Mouse (Mus musculus): ENCODE results near the gene Hoxd11. TPM values are rescaled to one million over a fixed set of nuclear protein-coding genes. Genes with fewer than 3 reads are reported as not detected.

Gene Hoxd11
- polyA plus RNA-seq, 1 experiment from 2014 or later: 10.3 TPM

DNA sequence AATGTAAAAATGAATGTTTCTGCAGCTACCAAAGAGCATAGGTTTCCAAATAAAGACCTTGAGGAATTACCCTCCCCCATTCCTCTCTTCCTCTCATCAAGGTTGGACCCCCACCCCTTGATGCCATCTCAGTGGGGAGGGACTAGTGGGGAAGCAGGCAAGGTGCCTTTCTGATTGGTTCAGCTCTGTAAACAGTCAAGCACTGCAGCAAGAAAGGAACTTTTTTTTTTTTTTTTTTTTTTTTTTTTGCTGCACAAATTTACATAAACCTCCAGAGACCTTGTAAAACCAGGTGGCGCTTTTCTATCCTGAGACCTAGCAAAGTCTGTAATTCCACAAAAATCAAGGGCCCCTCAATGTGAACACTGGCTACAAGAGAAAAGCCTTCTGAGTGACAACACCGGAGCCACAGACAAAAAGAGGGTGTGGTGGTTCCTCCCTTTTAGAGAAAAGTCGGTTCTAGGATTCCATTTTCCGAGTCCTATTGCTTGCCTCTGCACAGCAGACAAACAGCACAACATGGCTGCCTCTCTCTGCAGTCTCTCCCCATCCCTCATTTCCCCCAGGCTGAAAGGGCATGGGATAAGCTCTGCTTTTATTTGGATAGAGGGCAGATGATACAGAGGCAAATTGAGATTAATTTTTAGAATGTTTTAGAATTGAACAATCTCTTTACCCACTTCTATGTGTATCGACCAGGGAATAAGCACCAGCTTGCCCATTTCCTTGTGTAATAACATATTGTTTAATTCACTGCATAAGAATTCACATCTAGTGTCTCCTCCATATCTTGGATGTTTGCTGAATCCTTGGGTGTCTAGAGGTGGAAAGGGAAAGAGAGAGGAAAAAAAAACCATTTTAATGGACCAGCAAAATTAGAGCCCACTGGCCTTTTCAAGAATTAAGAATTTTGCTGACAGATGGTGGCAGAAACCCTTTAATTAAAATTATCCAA lies 30.4 kb downstream of the Hoxd11 start:
- peaks cover 25% of the 10 kb centered on the region for H3K4me1 ChIP-seq
- WGBS: 15% methylated on average over 5 of the region's 5 CpGs
- H3K4me2 ChIP-seq: no peak overlapping the region
- no peak overlapping the region for H3K9ac ChIP-seq
- no peak overlapping the region for H3K4me3 ChIP-seq
- no peak for ATAC-seq (ENCODE audit: insufficient number of reproducible peaks, low FRiP score, low TSS enrichment, low read depth)
- H3K9me3 ChIP-seq: no peaks in the 10 kb centered on the region
- H3K27me3 ChIP-seq: peaks cover 96% of the 10 kb centered on the region
- H3K36me3 ChIP-seq: no peaks in the 10 kb centered on the region
- no peak overlapping the region for H3K27ac ChIP-seq

DNA sequence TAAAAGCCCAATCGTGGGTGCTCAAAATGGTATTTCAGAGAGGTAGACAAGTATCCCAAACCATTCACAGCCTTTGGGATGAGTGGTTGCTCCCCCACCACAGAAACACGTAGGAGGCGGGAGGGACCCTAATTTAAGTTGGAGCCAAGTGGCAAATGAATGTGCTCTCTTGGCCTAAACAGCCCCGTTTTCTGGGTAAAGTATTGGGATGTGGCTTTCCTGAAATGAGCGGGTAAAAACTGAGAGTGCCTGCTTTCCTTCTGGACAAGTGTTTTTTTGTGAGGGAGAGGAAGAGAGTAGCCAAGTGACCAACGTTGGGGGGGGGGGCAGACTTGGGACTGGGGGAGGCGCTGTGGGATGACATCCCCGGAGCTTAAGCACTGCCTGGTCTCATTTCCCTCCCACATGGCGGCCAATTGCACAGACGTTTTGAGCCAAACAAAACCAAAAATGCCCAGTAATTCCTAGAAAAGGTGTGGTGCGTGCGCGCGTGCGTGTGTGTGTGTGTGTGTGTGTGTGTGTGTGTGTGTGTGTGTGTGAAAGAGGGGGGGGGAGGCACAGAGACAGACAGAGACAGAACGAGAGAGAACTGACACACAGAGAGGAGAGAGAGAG lies 31.7 kb downstream of the Hoxd11 start:
- ATAC-seq (ENCODE audit: insufficient number of reproducible peaks, low FRiP score, low TSS enrichment, low read depth): no peak
- H3K9me3 ChIP-seq: no peaks in the 10 kb centered on the region
- peak overlapping the region; percentile 72 for H3K4me2 ChIP-seq
- H3K36me3 ChIP-seq: no peaks in the 10 kb centered on the region
- 2% methylated on average over 16 of the region's 16 CpGs for WGBS
- H3K27ac ChIP-seq: no peak overlapping the region
- H3K4me1 ChIP-seq: peaks cover 23% of the 10 kb centered on the region
- peak overlapping the region; percentile 45 for H3K4me3 ChIP-seq
- no peak overlapping the region for H3K9ac ChIP-seq
- peaks cover 96% of the 10 kb centered on the region for H3K27me3 ChIP-seq

DNA sequence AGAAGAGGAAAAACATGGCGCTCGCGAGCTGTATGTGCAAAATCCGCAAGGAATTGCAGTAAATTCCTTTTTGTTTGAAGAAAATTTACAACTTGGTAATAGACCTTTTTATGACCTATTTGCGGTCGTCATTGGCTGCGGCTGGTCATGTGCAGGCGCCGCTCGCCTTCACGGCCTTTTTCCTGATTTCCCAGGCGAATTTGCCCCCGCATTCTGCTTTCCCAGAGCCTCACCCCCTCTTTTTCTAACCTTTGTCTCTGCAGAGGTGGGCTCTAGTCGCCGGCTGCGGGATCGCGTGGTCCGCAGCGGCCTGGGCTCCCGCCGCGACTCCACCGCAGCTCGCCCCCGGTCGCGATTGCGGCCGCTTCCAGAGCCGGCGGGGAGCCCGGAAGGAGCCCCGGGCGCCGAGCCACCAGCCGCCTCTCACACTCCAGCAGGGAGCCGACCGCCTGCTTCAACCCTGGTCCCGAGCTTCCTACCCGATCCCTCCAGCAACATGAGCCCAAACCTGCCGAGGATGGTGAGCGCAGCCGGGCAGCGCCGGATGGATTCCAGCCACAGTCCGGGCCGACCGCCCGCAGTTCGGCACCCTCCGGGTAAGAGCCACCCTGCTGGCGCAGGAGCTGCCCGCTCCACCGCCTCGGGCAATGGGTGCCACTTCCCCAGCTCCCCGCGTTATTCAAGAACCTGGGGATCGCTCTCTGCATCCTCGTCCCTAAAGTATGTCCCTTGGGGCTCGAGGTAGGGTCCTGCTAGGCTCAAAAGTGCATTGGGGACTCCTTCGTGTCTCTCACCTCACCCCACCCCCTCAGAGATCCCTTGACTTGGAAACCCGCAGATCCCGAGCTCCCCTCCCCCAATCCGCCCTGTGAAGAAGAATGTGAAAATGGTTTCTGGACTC lies 32.6 kb downstream of the Hoxd11 start, which contains the start of the genes Hoxd3 and Hoxd4:
Hoxd3 (plus strand) TSS at position 207 of the 901 bp plus-strand sequence.
Hoxd4 (plus strand) TSS at position 209 of the 901 bp plus-strand sequence.
- peak within 1 kb of the TSS; percentile 45 for H3K4me3 ChIP-seq
- H3K4me2 ChIP-seq: peak within 1 kb of the TSS; percentile 72
- no peak for ATAC-seq (ENCODE audit: insufficient number of reproducible peaks, low FRiP score, low TSS enrichment, low read depth)
- H3K27ac ChIP-seq: peak within 1 kb of the TSS; percentile 63
- peaks cover 25% of the 10 kb centered on the region for H3K4me1 ChIP-seq
- peaks cover 96% of the 10 kb centered on the region for H3K27me3 ChIP-seq
- H3K36me3 ChIP-seq: no peaks in the 10 kb centered on the region
- H3K9me3 ChIP-seq: no peaks in the 10 kb centered on the region
- H3K9ac ChIP-seq: peak within 1 kb of the TSS; percentile 50
- under 1% methylated on average over 65 of the region's 65 CpGs for WGBS

DNA sequence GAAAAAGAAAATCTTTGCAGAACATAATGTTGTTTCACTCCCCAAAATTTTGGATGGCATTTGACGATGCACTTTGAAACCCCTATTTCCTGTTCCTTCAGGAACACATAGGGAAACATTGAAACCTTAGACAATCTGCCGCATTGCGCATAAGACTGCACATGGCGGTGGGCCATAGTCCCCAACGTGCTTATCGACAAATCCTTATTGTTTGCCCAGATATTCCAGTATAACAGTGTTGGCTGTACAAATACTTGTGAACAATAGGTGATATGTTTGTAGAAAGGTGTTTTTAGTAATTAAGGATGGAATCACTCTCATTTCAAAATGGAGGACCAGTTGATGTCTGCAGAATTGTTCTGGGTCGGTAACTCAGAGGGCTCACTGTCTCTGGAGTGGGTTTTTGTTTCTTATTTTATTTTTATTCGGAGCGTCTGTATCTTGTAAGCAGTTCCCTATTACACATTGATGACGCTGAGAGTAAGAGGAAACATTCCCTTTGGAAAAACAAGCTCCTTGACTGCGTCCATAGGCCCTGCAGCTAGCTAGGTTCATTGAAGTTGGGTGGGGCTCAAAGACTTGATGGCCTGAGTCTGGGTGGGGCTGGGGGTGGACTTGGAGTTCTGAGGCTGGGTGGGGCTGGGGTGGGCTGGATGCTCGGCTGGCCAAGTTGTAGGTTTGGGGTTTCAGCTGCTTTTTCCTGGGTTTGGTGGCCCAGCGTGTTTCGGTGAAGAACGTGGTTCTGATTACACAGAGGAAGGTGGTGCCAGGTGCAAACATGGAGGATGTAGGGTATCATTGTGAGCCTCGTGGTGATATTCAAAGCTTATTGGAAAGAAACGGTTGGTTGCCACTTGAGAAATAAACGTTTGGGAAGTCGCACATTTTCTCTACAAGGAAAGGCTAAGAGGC lies 34.1 kb downstream of the Hoxd11 start:
- no peak overlapping the region for H3K4me3 ChIP-seq
- no peak overlapping the region for H3K9ac ChIP-seq
- H3K4me1 ChIP-seq: peaks cover 25% of the 10 kb centered on the region
- no peaks in the 10 kb centered on the region for H3K36me3 ChIP-seq
- peak overlapping the region; percentile 19; the same call in 1 of the 2 replicates for H3K4me2 ChIP-seq
- H3K27me3 ChIP-seq: peaks cover 97% of the 10 kb centered on the region
- WGBS: 11% methylated on average over 19 of the region's 19 CpGs
- H3K9me3 ChIP-seq: no peaks in the 10 kb centered on the region
- ATAC-seq (ENCODE audit: insufficient number of reproducible peaks, low FRiP score, low TSS enrichment, low read depth): no peak
- no peak overlapping the region for H3K27ac ChIP-seq

DNA sequence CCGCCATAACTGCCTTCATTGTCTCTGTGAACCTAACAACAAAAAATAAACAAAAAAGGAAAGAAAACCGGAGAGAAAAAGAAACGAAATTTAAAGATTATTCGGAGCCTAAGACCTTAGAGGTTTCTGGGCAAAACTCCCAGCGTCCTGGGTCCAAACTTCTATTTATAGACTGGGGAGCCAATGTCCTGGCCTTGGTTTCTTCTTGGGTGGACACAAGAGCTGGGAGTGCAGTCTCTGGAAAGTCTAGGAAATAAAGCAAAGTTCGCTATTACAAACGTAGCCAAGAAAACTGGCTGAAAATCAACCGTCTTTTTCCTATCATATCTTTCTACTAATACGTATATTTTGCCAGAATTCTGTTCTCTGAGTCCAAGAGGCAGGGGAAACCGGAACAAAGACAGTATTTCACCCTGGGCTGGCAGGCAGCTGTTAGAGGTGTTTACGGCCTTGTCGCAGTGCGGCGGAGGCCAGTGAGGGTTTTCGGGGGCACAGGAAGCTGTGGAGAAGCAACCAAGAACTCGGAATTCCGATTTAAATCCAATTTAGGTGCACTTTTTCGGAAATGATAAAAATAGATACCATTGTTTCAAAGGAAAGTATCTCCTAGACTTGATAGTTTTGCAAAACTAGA lies 34.9 kb downstream of the Hoxd11 start:
- Histone ChIP-seq H3K4me3 (peak overlapping the region; percentile 4; the same call in 1 of the 2 replicates), H3K4me2 (peak overlapping the region; percentile 19), H3K9me3 (no peaks in the 10 kb centered on the region), H3K9ac (no peak overlapping the region), H3K36me3 (no peaks in the 10 kb centered on the region), H3K4me1 (peaks cover 25% of the 10 kb centered on the region), H3K27me3 (peaks cover 97% of the 10 kb centered on the region), H3K27ac (peak overlapping the region; percentile 38; the same call in 1 of the 2 replicates)
- WGBS: 11% methylated on average over 18 of the region's 18 CpGs
- no peak for ATAC-seq (ENCODE audit: insufficient number of reproducible peaks, low FRiP score, low TSS enrichment, low read depth)

DNA sequence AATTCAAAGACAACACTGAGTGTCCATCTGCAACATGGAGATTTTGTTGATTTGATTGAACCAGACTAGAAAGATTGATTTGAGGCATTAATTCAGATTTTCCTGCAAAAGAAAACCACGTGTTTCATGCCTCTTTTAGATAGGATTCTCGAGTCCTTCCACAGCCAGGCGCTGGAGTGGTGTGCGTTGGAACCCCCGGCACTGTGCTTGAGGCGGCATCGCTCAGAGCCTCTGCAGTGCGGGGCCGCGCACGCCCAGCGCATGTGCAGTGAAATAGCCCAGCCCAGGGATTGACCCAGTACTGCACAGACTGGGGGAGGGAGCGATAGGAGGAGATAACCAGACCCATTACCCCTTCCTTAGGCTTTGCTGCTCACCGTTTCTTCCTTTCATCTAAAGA lies 35.5 kb downstream of the Hoxd11 start:
- Histone ChIP-seq H3K27me3 (peaks cover 97% of the 10 kb centered on the region), H3K4me3 (0 out of 2 replicates have a peak overlapping the region, but pooled peaks have one; percentile 4), H3K9ac (no peak overlapping the region), H3K4me2 (peak overlapping the region; percentile 19; the same call in 1 of the 2 replicates), H3K9me3 (no peaks in the 10 kb centered on the region), H3K27ac (no peak overlapping the region), H3K36me3 (no peaks in the 10 kb centered on the region), H3K4me1 (peaks cover 25% of the 10 kb centered on the region)
- no peak for ATAC-seq (ENCODE audit: insufficient number of reproducible peaks, low FRiP score, low TSS enrichment, low read depth)
- 7% methylated on average over 14 of the region's 14 CpGs for WGBS

DNA sequence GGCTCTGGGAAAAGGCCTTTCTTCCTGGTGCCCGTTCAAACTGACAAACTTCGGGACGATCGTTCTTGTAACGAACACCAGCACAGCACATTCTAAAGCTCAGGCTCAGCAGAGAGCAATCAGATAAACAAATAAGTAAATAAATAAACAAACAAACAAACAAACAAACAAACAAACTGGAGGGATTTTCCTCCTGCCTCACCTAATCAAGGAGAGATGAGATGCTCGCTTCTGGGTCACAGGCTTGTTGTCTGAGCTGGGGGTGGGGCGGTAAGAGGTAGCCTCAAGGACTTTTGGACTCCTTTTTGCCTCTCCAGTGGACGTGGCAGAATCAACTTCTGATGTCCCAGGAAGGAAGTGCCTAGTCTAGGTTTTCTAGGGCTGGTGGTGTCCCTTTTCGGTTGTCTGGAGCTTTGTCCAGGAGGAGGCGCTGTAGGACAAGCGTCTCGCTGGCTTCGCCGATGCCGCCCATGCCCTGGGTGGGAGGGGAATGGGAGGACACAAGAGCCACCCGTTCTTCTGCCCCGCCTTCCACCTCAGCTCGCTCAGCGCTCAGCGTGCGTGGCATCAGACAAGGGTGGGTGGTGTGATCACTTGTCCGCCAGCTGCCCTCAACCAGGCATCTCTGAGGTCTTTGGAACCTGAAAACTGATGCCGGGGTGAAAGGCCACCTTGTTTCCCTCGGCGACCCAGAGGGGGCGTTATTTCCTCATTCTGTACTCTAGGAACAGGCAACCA lies 36.3 kb downstream of the Hoxd11 start:
- H3K27ac ChIP-seq: no peak overlapping the region
- H3K4me1 ChIP-seq: peaks cover 25% of the 10 kb centered on the region
- peak overlapping the region; percentile 49 for H3K4me2 ChIP-seq
- peak overlapping the region; percentile 29 for H3K4me3 ChIP-seq
- 5% methylated on average over 26 of the region's 26 CpGs for WGBS
- no peak overlapping the region for H3K9ac ChIP-seq
- no peaks in the 10 kb centered on the region for H3K9me3 ChIP-seq
- ATAC-seq (ENCODE audit: insufficient number of reproducible peaks, low FRiP score, low TSS enrichment, low read depth): peak; percentile 76
- H3K36me3 ChIP-seq: no peaks in the 10 kb centered on the region
- H3K27me3 ChIP-seq: peaks cover 97% of the 10 kb centered on the region

DNA sequence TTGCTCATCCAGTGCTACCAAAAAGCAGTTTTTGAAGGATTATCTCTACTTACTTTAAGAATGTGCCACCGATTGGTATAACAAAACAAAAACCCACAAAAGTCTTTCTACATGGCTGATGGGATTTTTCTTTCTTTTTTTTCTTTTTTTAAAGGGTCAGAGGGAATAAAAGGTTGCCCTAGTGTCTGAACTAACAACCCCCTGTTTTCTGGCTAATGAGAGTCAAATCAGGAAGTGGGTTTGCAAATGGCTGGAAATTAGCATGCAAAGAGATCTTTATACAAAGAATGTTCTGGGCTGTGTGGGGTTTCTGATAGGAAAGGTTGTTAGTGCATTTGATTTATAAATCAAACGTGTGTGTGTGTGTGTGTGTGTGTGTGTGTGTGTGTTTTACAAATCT lies 41.0 kb downstream of the Hoxd11 start:
- 35% methylated on average over 2 of the region's 2 CpGs for WGBS
- Histone ChIP-seq H3K27ac (no peak overlapping the region), H3K4me2 (no peak overlapping the region), H3K27me3 (peaks cover 99% of the 10 kb centered on the region), H3K36me3 (no peaks in the 10 kb centered on the region), H3K9ac (no peak overlapping the region), H3K9me3 (no peaks in the 10 kb centered on the region), H3K4me1 (peaks cover 12% of the 10 kb centered on the region; the same call in 1 of the 2 replicates), H3K4me3 (no peak overlapping the region)
- ATAC-seq (ENCODE audit: insufficient number of reproducible peaks, low FRiP score, low TSS enrichment, low read depth): no peak

DNA sequence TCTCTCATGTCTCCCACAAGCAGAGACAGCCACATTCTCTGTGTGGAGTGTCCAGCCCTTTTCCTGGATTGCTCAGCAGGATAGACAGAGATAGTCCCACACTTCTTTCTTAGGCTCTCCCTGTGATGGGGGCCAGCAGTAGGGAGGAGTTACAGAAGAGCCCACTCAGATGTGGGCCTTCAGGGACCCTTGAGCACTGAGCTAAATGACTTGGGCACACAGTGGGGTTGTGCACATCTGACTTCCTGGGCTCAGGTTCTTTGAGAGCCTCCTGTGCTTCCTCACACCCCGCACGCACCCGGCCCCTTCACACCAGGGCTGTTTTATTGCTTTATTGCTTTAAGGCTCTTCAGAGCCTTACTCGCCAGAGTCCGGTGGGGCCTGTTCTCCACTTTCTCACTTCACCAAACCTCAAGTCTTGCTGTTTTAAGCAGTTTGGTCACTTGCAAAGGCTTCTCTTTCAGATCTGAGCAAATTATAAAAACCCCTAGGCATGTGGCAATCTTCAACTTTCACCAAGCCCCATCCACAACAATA lies 41.7 kb downstream of the Hoxd11 start:
- Histone ChIP-seq H3K27me3 (peaks cover 99% of the 10 kb centered on the region), H3K4me3 (no peak overlapping the region), H3K27ac (no peak overlapping the region), H3K4me2 (no peak overlapping the region), H3K9me3 (no peaks in the 10 kb centered on the region), H3K36me3 (no peaks in the 10 kb centered on the region), H3K9ac (no peak overlapping the region), H3K4me1 (peaks cover 6% of the 10 kb centered on the region; the same call in 1 of the 2 replicates)
- ATAC-seq (ENCODE audit: insufficient number of reproducible peaks, low FRiP score, low TSS enrichment, low read depth): no peak
- 19% methylated on average over 5 of the region's 5 CpGs for WGBS

Data from limb, embryonic 15.5 days (tissue).